Mouse (Mus musculus): Measurements from ENCODE around the gene Iqsec1. TPM values are rescaled to one million over a fixed set of nuclear protein-coding genes. Genes with fewer than 3 reads are reported as not detected.

Iqsec1 gene
- polyA plus RNA-seq, 1 experiment from 2014 or later, result 28.6 TPM

DNA sequence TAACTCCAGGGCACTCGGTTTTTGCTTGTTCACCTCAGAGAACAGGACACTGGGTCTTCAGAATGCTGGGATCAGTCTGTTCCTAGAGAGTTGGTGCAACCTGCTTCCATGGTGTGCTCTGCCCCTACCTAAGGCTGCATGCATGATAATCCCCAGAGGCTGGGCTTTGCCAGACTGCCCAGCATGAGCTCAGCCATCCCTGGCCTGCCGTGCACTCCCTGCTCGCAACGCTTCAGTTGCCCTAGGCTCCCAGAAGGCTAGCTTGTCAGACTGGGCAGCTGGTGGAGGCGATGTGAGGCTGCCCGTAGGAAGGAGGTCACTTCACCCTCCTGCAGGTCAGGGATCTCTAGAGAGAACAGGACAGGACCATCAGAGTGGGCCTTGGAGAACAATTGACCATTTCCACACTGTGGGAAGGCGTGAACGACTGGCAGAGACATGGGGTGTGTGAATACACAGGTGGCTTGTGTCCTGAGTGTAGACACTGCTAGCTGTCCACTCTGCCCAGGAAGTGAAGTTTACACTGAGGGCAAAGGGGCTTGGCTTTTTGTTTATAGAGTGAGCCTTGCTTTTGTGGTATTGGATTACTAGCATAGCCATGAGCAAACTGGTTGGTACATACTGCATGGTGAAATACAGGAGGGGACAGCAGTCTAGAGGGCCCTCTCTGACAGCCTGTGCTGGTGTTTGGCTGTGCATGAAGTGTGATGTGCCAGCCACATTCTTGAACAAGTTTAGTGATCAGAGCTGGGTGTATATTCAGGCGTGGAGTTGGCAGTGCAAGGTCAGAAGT lies 367.5 kb downstream of the Iqsec1 start:
- no peaks in the 10 kb centered on the region for H3K27me3 ChIP-seq (ENCODE audit: control insufficient read depth, insufficient read depth, low read length)
- no peak overlapping the region for H3K4me3 ChIP-seq (ENCODE audit: control insufficient read depth in 1 of 2, insufficient read depth in 1 of 2, low read depth in 1 of 2, low read length in 2 of 2)
- no peaks in the 10 kb centered on the region for H3K36me3 ChIP-seq (ENCODE audit: control insufficient read depth, insufficient read depth, low read length)
- no peak overlapping the region for H3K4me2 ChIP-seq (ENCODE audit: low read length)
- H3K9ac ChIP-seq (ENCODE audit: low read length), result peak overlapping the region; percentile 14; the same call in 1 of the 2 replicates
- peak overlapping the region in 1 of 2 experiments; percentile 26; a peak in 1 of 4 replicates for H3K27ac ChIP-seq (replicated peaks in 1 of 2; ENCODE audit: control insufficient read depth in 1 of 2, insufficient read depth in 1 of 2, low read depth in 2 of 2, low read length in 2 of 2)
- no peak for ATAC-seq (ENCODE audit: insufficient number of reproducible peaks, insufficient read depth, low FRiP score, low read depth)
- peaks cover 66 to 67% of the 10 kb centered on the region in 2 experiments for H3K4me1 ChIP-seq (ENCODE audit: control insufficient read depth in 2 of 2, insufficient read depth in 2 of 2, low read length in 2 of 2)
- H3K9me3 ChIP-seq (ENCODE audit: control insufficient read depth, low read length), result no peaks in the 10 kb centered on the region
- WGBS, result 68% methylated on average over 9 of the region's 9 CpGs

DNA sequence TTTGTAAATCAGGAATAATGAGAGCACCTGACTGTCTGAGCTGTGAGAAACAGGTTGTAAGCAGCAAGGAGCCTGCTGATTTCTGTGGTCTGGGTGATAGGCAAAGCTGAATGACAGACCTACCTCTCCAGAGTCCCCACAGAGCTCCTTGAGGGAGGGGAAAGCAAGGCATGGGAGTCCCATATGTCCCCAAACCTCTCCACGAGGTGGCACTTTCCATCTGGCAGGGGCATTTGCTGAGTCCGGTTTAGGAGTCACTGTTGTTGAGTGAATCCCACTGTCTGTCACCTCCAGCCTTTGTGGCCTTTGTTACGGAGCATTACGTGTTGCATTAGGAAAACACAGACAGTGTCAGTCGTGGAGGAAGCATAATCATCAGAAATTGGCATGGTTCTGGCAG lies 368.5 kb downstream of the Iqsec1 start:
- H3K9ac ChIP-seq (ENCODE audit: low read length), result 0 out of 2 replicates have a peak overlapping the region, but pooled peaks have one; percentile 2
- no peaks in the 10 kb centered on the region for H3K27me3 ChIP-seq (ENCODE audit: control insufficient read depth, insufficient read depth, low read length)
- H3K4me3 ChIP-seq (ENCODE audit: control insufficient read depth in 1 of 2, insufficient read depth in 1 of 2, low read depth in 1 of 2, low read length in 2 of 2), result no peak overlapping the region
- no peaks in the 10 kb centered on the region for H3K9me3 ChIP-seq (ENCODE audit: control insufficient read depth, low read length)
- H3K4me1 ChIP-seq (ENCODE audit: control insufficient read depth in 2 of 2, insufficient read depth in 2 of 2, low read length in 2 of 2), result peaks cover 73 to 76% of the 10 kb centered on the region in 2 experiments
- WGBS, result 80% methylated on average over 5 of the region's 5 CpGs
- ATAC-seq (ENCODE audit: insufficient number of reproducible peaks, insufficient read depth, low FRiP score, low read depth), result no peak
- peak overlapping the region in 1 of 2 experiments; percentile 54; a peak in 1 of 4 replicates for H3K27ac ChIP-seq (replicated peaks in 1 of 2; ENCODE audit: control insufficient read depth in 1 of 2, insufficient read depth in 1 of 2, low read depth in 2 of 2, low read length in 2 of 2)
- no peaks in the 10 kb centered on the region for H3K36me3 ChIP-seq (ENCODE audit: control insufficient read depth, insufficient read depth, low read length)
- 0 out of 2 replicates have a peak overlapping the region, but pooled peaks have one; percentile 38 for H3K4me2 ChIP-seq (ENCODE audit: low read length)

DNA sequence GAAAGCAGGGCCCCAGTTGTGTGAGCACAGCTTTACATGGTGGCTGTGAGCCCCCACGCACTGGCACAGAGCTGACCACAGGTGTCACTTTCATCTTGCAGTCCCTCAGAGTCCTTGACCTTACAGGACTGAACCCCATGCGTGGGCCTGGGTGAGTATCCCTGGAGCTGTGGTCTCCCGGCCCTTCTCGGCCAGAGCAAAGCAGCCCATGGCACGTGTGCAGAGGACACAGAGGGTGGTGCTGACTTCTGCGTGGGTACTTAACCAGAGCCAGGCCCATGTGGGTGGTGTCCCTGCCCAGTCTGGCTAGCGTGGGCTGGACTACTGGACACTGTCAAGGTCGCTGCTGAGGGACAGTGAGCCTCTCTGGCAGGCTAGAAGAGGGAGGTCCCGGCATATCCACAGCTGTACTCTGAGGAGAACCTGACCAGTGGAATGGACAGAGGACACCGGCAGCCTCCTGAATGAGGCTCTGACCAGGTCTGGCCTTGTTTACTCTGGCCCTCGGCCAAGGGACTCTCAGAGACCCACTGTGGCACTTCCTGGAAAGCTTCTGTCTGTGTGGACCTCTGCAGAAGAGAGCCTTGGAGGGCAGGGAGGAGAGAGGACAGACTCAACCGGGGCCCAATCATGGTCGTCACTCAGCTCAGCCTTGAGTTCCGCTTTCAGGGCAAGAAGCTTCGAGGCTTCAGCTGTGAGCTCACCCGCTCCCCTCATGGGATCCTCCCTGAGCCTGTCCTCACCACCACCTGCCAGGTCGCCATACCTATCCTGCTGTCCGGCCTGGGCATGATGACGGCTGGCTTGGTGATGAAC lies 369.5 kb downstream of the Iqsec1 start:
- ATAC-seq (ENCODE audit: insufficient number of reproducible peaks, insufficient read depth, low FRiP score, low read depth), result peak; percentile 10; the same call in 1 of the 2 replicates
- Histone ChIP-seq H3K4me2 (ENCODE audit: low read length) (peak overlapping the region; percentile 38; the same call in 1 of the 2 replicates), H3K36me3 (ENCODE audit: control insufficient read depth, insufficient read depth, low read length) (no peaks in the 10 kb centered on the region), H3K27ac (replicated peaks in 1 of 2; ENCODE audit: control insufficient read depth in 1 of 2, insufficient read depth in 1 of 2, low read depth in 2 of 2, low read length in 2 of 2) (peak overlapping the region; percentile 34 to 54; a peak in 3 of 4 replicates), H3K9ac (ENCODE audit: low read length) (peak overlapping the region; percentile 55; the same call in 1 of the 2 replicates), H3K27me3 (ENCODE audit: control insufficient read depth, insufficient read depth, low read length) (no peaks in the 10 kb centered on the region), H3K4me1 (ENCODE audit: control insufficient read depth in 2 of 2, insufficient read depth in 2 of 2, low read length in 2 of 2) (peaks cover 78 to 85% of the 10 kb centered on the region in 2 experiments), H3K9me3 (ENCODE audit: control insufficient read depth, low read length) (no peaks in the 10 kb centered on the region), H3K4me3 (ENCODE audit: control insufficient read depth in 1 of 2, insufficient read depth in 1 of 2, low read depth in 1 of 2, low read length in 2 of 2) (no peak overlapping the region)
- WGBS, result 41% methylated on average over 19 of the region's 19 CpGs

DNA sequence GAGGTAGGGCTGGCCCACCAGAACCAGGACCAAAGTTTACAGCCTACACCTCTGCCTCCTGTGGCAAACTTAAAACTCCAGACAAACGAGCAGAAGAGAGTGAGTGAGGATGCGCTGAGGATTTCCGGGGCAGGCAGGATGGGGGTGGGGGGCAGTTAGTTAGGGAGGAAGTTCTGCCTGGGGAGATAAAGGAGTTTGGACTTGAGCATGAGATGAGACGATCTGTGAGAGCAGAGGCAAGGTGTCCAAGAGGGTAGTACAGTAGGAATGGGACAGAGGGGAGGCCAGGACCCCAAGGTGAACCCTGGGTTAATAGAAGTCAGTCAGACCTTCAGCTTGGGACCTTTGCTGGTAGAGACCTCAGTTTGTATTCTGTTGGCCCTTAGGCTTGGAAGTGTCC lies 370.2 kb downstream of the Iqsec1 start:
- no peaks in the 10 kb centered on the region for H3K36me3 ChIP-seq (ENCODE audit: control insufficient read depth, insufficient read depth, low read length)
- H3K9ac ChIP-seq (ENCODE audit: low read length), result peak overlapping the region; percentile 55; the same call in 1 of the 2 replicates
- no peak overlapping the region for H3K4me3 ChIP-seq (ENCODE audit: control insufficient read depth in 1 of 2, insufficient read depth in 1 of 2, low read depth in 1 of 2, low read length in 2 of 2)
- no peaks in the 10 kb centered on the region for H3K9me3 ChIP-seq (ENCODE audit: control insufficient read depth, low read length)
- ATAC-seq (ENCODE audit: insufficient number of reproducible peaks, insufficient read depth, low FRiP score, low read depth), result no peak
- WGBS, result 52% methylated on average over 4 of the region's 4 CpGs
- H3K4me2 ChIP-seq (ENCODE audit: low read length), result no peak overlapping the region
- H3K27me3 ChIP-seq (ENCODE audit: control insufficient read depth, insufficient read depth, low read length), result no peaks in the 10 kb centered on the region
- H3K4me1 ChIP-seq (ENCODE audit: control insufficient read depth in 2 of 2, insufficient read depth in 2 of 2, low read length in 2 of 2), result peaks cover 78 to 82% of the 10 kb centered on the region in 2 experiments
- peak overlapping the region in 1 of 2 experiments; percentile 54; a peak in 2 of 4 replicates for H3K27ac ChIP-seq (replicated peaks in 1 of 2; ENCODE audit: control insufficient read depth in 1 of 2, insufficient read depth in 1 of 2, low read depth in 2 of 2, low read length in 2 of 2)

DNA sequence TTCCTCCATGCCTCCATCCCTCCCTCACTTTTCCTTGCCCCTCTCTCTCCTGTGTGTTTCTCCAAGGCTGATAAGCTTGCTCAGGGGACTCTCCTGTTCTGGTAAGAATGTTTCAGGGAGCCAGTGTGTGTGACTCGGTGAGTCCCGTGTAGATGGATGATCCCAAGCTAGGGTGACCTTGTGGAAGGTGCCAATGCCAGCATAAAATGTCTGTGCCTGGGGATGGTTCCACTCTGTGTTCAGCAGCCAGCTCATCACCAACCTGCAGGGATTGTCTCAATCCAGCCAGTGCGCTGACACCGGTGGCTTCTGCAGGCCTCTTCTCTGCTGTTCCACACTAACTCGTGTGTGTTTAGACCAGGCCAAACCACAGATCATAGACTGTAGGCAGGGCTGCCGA lies 372.0 kb downstream of the Iqsec1 start:
- Histone ChIP-seq H3K27me3 (ENCODE audit: control insufficient read depth, insufficient read depth, low read length) (no peaks in the 10 kb centered on the region), H3K9ac (ENCODE audit: low read length) (no peak overlapping the region), H3K4me3 (ENCODE audit: control insufficient read depth in 1 of 2, insufficient read depth in 1 of 2, low read depth in 1 of 2, low read length in 2 of 2) (no peak overlapping the region), H3K4me1 (ENCODE audit: control insufficient read depth in 2 of 2, insufficient read depth in 2 of 2, low read length in 2 of 2) (peaks cover 61 to 64% of the 10 kb centered on the region in 2 experiments), H3K9me3 (ENCODE audit: control insufficient read depth, low read length) (no peaks in the 10 kb centered on the region), H3K36me3 (ENCODE audit: control insufficient read depth, insufficient read depth, low read length) (peaks cover 6% of the 10 kb centered on the region; the same call in 1 of the 2 replicates), H3K4me2 (ENCODE audit: low read length) (no peak overlapping the region), H3K27ac (replicated peaks in 1 of 2; ENCODE audit: control insufficient read depth in 1 of 2, insufficient read depth in 1 of 2, low read depth in 2 of 2, low read length in 2 of 2) (peak overlapping the region; percentile 91 to 94)
- WGBS, result 63% methylated on average over 6 of the region's 6 CpGs
- no peak for ATAC-seq (ENCODE audit: insufficient number of reproducible peaks, insufficient read depth, low FRiP score, low read depth)

DNA sequence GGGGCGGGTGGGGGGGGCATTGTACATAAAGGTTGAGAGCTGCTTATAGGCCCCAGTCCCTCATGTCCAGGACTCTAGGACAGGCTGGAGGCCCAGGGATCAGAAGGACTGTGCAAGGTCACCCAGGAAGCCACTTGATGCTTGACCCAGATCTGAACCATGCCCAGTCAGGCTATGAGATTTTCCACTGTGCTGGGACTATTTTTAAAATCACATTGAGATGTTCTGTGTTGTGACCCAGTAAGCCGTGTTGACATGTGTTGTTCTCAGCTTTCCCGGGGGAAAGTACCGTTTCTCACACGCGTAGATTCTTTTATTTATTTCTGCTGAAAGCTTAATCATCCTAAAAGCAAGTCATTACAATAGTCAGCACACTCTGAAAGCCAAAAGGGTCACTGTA lies 372.5 kb downstream of the Iqsec1 start:
- Histone ChIP-seq H3K4me2 (ENCODE audit: low read length) (no peak overlapping the region), H3K4me3 (ENCODE audit: control insufficient read depth in 1 of 2, insufficient read depth in 1 of 2, low read depth in 1 of 2, low read length in 2 of 2) (no peak overlapping the region), H3K36me3 (ENCODE audit: control insufficient read depth, insufficient read depth, low read length) (peaks cover 6% of the 10 kb centered on the region; the same call in 1 of the 2 replicates), H3K27me3 (ENCODE audit: control insufficient read depth, insufficient read depth, low read length) (no peaks in the 10 kb centered on the region), H3K27ac (replicated peaks in 1 of 2; ENCODE audit: control insufficient read depth in 1 of 2, insufficient read depth in 1 of 2, low read depth in 2 of 2, low read length in 2 of 2) (peak overlapping the region; percentile 91 to 94), H3K9ac (ENCODE audit: low read length) (0 out of 2 replicates have a peak overlapping the region, but pooled peaks have one; percentile 42), H3K4me1 (ENCODE audit: control insufficient read depth in 2 of 2, insufficient read depth in 2 of 2, low read length in 2 of 2) (peaks cover 57 to 60% of the 10 kb centered on the region in 2 experiments), H3K9me3 (ENCODE audit: control insufficient read depth, low read length) (no peaks in the 10 kb centered on the region)
- 33% methylated on average over 6 of the region's 6 CpGs for WGBS
- peak; percentile 67 for ATAC-seq (ENCODE audit: insufficient number of reproducible peaks, insufficient read depth, low FRiP score, low read depth)

DNA sequence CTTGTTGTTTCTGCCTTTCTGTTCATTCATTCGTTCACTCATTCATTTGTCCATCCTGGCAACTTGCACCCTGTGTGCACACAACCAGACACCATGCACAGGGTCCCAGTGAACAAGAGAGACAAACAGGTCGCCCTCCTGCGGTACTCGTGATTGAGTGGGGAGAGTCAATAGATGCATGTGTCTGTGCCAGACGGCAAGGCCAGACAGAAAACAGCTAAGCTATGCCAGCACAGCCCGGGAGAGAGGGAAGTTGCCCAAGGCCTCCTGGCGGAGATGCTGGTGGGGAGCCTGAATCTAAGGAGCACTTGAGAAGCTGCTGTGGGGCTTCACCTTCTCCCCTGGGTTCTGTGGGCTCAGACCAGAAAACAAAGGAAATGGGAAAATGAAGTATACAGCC lies 373.1 kb downstream of the Iqsec1 start:
- H3K36me3 ChIP-seq (ENCODE audit: control insufficient read depth, insufficient read depth, low read length), result peaks cover 6% of the 10 kb centered on the region; the same call in 1 of the 2 replicates
- H3K9ac ChIP-seq (ENCODE audit: low read length), result peak overlapping the region; percentile 42
- no peak overlapping the region for H3K4me2 ChIP-seq (ENCODE audit: low read length)
- H3K4me3 ChIP-seq (ENCODE audit: control insufficient read depth in 1 of 2, insufficient read depth in 1 of 2, low read depth in 1 of 2, low read length in 2 of 2), result no peak overlapping the region
- H3K4me1 ChIP-seq (ENCODE audit: control insufficient read depth in 2 of 2, insufficient read depth in 2 of 2, low read length in 2 of 2), result peaks cover 54 to 56% of the 10 kb centered on the region in 2 experiments
- H3K27me3 ChIP-seq (ENCODE audit: control insufficient read depth, insufficient read depth, low read length), result no peaks in the 10 kb centered on the region
- peak overlapping the region; percentile 85 to 94 for H3K27ac ChIP-seq (replicated peaks in 1 of 2; ENCODE audit: control insufficient read depth in 1 of 2, insufficient read depth in 1 of 2, low read depth in 2 of 2, low read length in 2 of 2)
- no peak for ATAC-seq (ENCODE audit: insufficient number of reproducible peaks, insufficient read depth, low FRiP score, low read depth)
- 60% methylated on average over 7 of the region's 7 CpGs for WGBS
- no peaks in the 10 kb centered on the region for H3K9me3 ChIP-seq (ENCODE audit: control insufficient read depth, low read length)
